Mouse (Mus musculus): Measurements from ENCODE around the gene Lmcd1. TPM values are rescaled to one million over a fixed set of nuclear protein-coding genes. Genes with fewer than 3 reads are reported as not detected.

Lmcd1 gene
- polyA plus RNA-seq, 1 experiment from 2014 or later: 15.4 TPM

- H3K27me3 ChIP-seq: no peaks in the 10 kb centered on the region
- no peak overlapping the region for H3K4me3 ChIP-seq
- no peak overlapping the region for H3K4me2 ChIP-seq
- H3K36me3 ChIP-seq: no peaks in the 10 kb centered on the region
- H3K27ac ChIP-seq (replicated peaks): 0 out of 2 replicates have a peak overlapping the region, but pooled peaks have one; percentile 13
- 0 out of 2 replicates have a peak, but pooled peaks cover 7% of the 10 kb centered on the region for H3K4me1 ChIP-seq (replicated peaks)
- WGBS: 50% methylated on average over 1 of the region's 1 CpGs
- H3K9ac ChIP-seq: no peak overlapping the region
- ATAC-seq (ENCODE audit: low read depth): no peak
- no peaks in the 10 kb centered on the region for H3K9me3 ChIP-seq
Observed at GRCm38 (mm10) chr6:112266631-112267030, 6.9 kb upstream of the Lmcd1 start.

- ATAC-seq (ENCODE audit: low read depth): no peak
Observed at GRCm38 (mm10) chr6:112267661-112268357, 5.7 kb upstream of the Lmcd1 start.

GRCm38 (mm10) chr6:112274261-112275055, 900 bp downstream of the Lmcd1 start:
- Histone ChIP-seq H3K4me3 (peak overlapping the region; percentile 34; the same call in 1 of the 2 replicates), H3K4me1 (replicated peaks) (peaks cover 28% of the 10 kb centered on the region), H3K27me3 (no peaks in the 10 kb centered on the region; the same call in 1 of the 2 replicates), H3K36me3 (no peaks in the 10 kb centered on the region), H3K9me3 (no peaks in the 10 kb centered on the region), H3K4me2 (peak overlapping the region; percentile 64), H3K9ac (no peak overlapping the region; the same call in 1 of the 2 replicates), H3K27ac (replicated peaks) (peak overlapping the region; percentile 78)
- WGBS: 29% methylated on average over 9 of the region's 9 CpGs
- peak; percentile 90 for ATAC-seq (ENCODE audit: low read depth)

More at GRCm38 (mm10) chr6:112267661-112268357, 5.7 kb upstream of the Lmcd1 start:
- Histone ChIP-seq H3K36me3 (no peaks in the 10 kb centered on the region), H3K27ac (replicated peaks) (no peak overlapping the region), H3K4me2 (no peak overlapping the region), H3K4me3 (no peak overlapping the region), H3K9ac (no peak overlapping the region), H3K9me3 (no peaks in the 10 kb centered on the region), H3K27me3 (no peaks in the 10 kb centered on the region), H3K4me1 (replicated peaks) (0 out of 2 replicates have a peak, but pooled peaks cover 7% of the 10 kb centered on the region)
- 77% methylated on average over 6 of the region's 6 CpGs for WGBS

- Histone ChIP-seq H3K27me3 (no peaks in the 10 kb centered on the region; the same call in 1 of the 2 replicates), H3K4me3 (no peak overlapping the region), H3K9me3 (no peaks in the 10 kb centered on the region), H3K36me3 (no peaks in the 10 kb centered on the region), H3K4me2 (peak overlapping the region; percentile 64; the same call in 1 of the 2 replicates), H3K27ac (replicated peaks) (no peak overlapping the region), H3K9ac (no peak overlapping the region), H3K4me1 (replicated peaks) (peaks cover 28% of the 10 kb centered on the region)
- no peak for ATAC-seq (ENCODE audit: low read depth)
- 71% methylated on average over 6 of the region's 6 CpGs for WGBS
Observed at GRCm38 (mm10) chr6:112275731-112276245, 2.2 kb downstream of the Lmcd1 start.

- no peak overlapping the region for H3K9ac ChIP-seq
- no peak overlapping the region for H3K4me2 ChIP-seq
- no peaks in the 10 kb centered on the region for H3K9me3 ChIP-seq
- WGBS: 83% methylated on average over 1 of the region's 1 CpGs
- no peak for ATAC-seq (ENCODE audit: low read depth)
- H3K36me3 ChIP-seq: no peaks in the 10 kb centered on the region
- H3K27me3 ChIP-seq: no peaks in the 10 kb centered on the region
- no peak overlapping the region for H3K4me3 ChIP-seq
- no peak overlapping the region for H3K27ac ChIP-seq (replicated peaks)
- peaks cover 21% of the 10 kb centered on the region for H3K4me1 ChIP-seq (replicated peaks)
Observed at GRCm38 (mm10) chr6:112278805-112279204, 5.2 kb downstream of the Lmcd1 start.

- H3K27me3 ChIP-seq: no peaks in the 10 kb centered on the region
- no peaks in the 10 kb centered on the region for H3K36me3 ChIP-seq
- no peak overlapping the region for H3K9ac ChIP-seq
- H3K4me2 ChIP-seq: no peak overlapping the region
- ATAC-seq (ENCODE audit: low read depth): no peak
- H3K4me3 ChIP-seq: no peak overlapping the region
- H3K9me3 ChIP-seq: no peaks in the 10 kb centered on the region
- no peak overlapping the region for H3K27ac ChIP-seq (replicated peaks)
- 97% methylated on average over 2 of the region's 2 CpGs for WGBS
- peaks cover 7% of the 10 kb centered on the region; the same call in 1 of the 2 replicates for H3K4me1 ChIP-seq (replicated peaks)
Observed at GRCm38 (mm10) chr6:112280161-112280560, 6.6 kb downstream of the Lmcd1 start.

- Histone ChIP-seq H3K4me2 (no peak overlapping the region), H3K9ac (no peak overlapping the region), H3K27ac (replicated peaks) (no peak overlapping the region), H3K4me1 (replicated peaks) (0 out of 2 replicates have a peak, but pooled peaks cover under 1% of the 10 kb centered on the region), H3K4me3 (no peak overlapping the region), H3K27me3 (no peaks in the 10 kb centered on the region), H3K36me3 (no peaks in the 10 kb centered on the region), H3K9me3 (no peaks in the 10 kb centered on the region)
- ATAC-seq (ENCODE audit: low read depth): no peak
- 57% methylated on average over 3 of the region's 3 CpGs for WGBS
Observed at GRCm38 (mm10) chr6:112280945-112281344, 7.4 kb downstream of the Lmcd1 start.

GRCm38 (mm10) chr6:112281935-112282334, 8.4 kb downstream of the Lmcd1 start:
- Histone ChIP-seq H3K9ac (no peak overlapping the region), H3K4me1 (replicated peaks) (no peaks in the 10 kb centered on the region), H3K9me3 (no peaks in the 10 kb centered on the region), H3K36me3 (no peaks in the 10 kb centered on the region), H3K4me3 (no peak overlapping the region), H3K27ac (replicated peaks) (no peak overlapping the region), H3K27me3 (no peaks in the 10 kb centered on the region), H3K4me2 (no peak overlapping the region)
- 93% methylated on average over 2 of the region's 2 CpGs for WGBS
- ATAC-seq (ENCODE audit: low read depth): no peak

GRCm38 (mm10) chr6:112284087-112284486, 10.5 kb downstream of the Lmcd1 start:
- Histone ChIP-seq H3K4me3 (no peak overlapping the region), H3K27ac (replicated peaks) (no peak overlapping the region), H3K36me3 (no peaks in the 10 kb centered on the region), H3K4me1 (replicated peaks) (no peaks in the 10 kb centered on the region), H3K9me3 (no peaks in the 10 kb centered on the region), H3K9ac (no peak overlapping the region), H3K27me3 (no peaks in the 10 kb centered on the region), H3K4me2 (no peak overlapping the region)
- WGBS: 80% methylated on average over 2 of the region's 2 CpGs
- ATAC-seq (ENCODE audit: low read depth): no peak

- Histone ChIP-seq H3K27ac (replicated peaks) (no peak overlapping the region), H3K4me1 (replicated peaks) (no peaks in the 10 kb centered on the region), H3K27me3 (no peaks in the 10 kb centered on the region), H3K4me3 (no peak overlapping the region), H3K36me3 (no peaks in the 10 kb centered on the region), H3K9me3 (no peaks in the 10 kb centered on the region), H3K4me2 (no peak overlapping the region), H3K9ac (no peak overlapping the region)
- 88% methylated on average over 9 of the region's 9 CpGs for WGBS
- no peak for ATAC-seq (ENCODE audit: low read depth)
Observed at GRCm38 (mm10) chr6:112287671-112288070, 14.1 kb downstream of the Lmcd1 start.

GRCm38 (mm10) chr6:112288271-112288670, 14.7 kb downstream of the Lmcd1 start:
- Histone ChIP-seq H3K9ac (no peak overlapping the region), H3K27me3 (no peaks in the 10 kb centered on the region), H3K4me3 (no peak overlapping the region), H3K36me3 (no peaks in the 10 kb centered on the region), H3K4me1 (replicated peaks) (no peaks in the 10 kb centered on the region), H3K4me2 (no peak overlapping the region), H3K27ac (replicated peaks) (no peak overlapping the region), H3K9me3 (no peaks in the 10 kb centered on the region)
- WGBS: 86% methylated on average over 3 of the region's 3 CpGs
- ATAC-seq (ENCODE audit: low read depth): no peak

GRCm38 (mm10) chr6:112291146-112291545, 17.6 kb downstream of the Lmcd1 start:
- H3K27ac ChIP-seq (replicated peaks): no peak overlapping the region
- no peaks in the 10 kb centered on the region for H3K36me3 ChIP-seq
- 77% methylated on average over 4 of the region's 4 CpGs for WGBS
- ATAC-seq (ENCODE audit: low read depth): no peak
- H3K9me3 ChIP-seq: no peaks in the 10 kb centered on the region
- no peaks in the 10 kb centered on the region for H3K27me3 ChIP-seq
- no peak overlapping the region for H3K9ac ChIP-seq
- no peaks in the 10 kb centered on the region for H3K4me1 ChIP-seq (replicated peaks)
- no peak overlapping the region for H3K4me2 ChIP-seq
- no peak overlapping the region for H3K4me3 ChIP-seq

Data from neural tube, embryonic 13.5 days (tissue).